ENCODE assay signal across 24 mouse cellular contexts in the genomic region with DNA sequence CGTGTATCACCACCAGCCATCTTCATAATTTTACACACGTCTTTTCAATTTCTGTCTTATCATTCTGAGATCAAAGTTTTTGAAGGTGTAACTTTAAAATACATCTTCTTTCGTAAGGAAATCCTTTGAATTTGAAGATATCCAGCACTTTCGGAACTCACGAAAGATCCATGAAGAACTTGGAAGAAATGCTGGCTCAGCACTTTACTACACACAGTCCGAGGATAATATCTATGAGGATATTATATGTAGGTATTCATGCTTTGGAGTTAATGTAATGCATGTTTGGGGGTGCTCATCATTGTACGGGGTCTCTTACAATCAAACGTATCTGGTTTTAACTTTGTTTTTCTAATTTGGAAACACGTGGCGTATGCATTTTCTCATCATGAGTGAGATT. TPM values are rescaled to one million over a fixed set of nuclear protein-coding genes. Genes with fewer than 3 reads are reported as not detected.
"Had no signal": no experiment of that assay in that cellular context is flagged by ENCODE, and none has a peak within 500 bp of the region (broad histone marks: within the 10 kb centered on the region; RNA-seq: fewer than 3 reads in every experiment).

No protein-coding gene starts in this region.

- DNase-seq: kidney, adult 18-20 months; kidney, adult 9 months; kidney, postnatal 14 days; kidney, postnatal 4 days; left cerebral cortex, postnatal 4 days; lung, adult 2 months; lung, postnatal 14 days; lung, postnatal 4 days; midbrain, embryonic 14.5 days; retina, postnatal 1 day; right cerebral cortex, postnatal 25 days; thymus, adult 18-20 months; thymus, postnatal 36 days had no signal

- H3K9me3 ChIP-seq: limb, embryonic 12.5 days; limb, embryonic 15.5 days; neural tube, embryonic 12.5 days; neural tube, embryonic 15.5 days had no signal

- H3K4me3 ChIP-seq: limb, embryonic 12.5 days; limb, embryonic 15.5 days; neural tube, embryonic 12.5 days; neural tube, embryonic 15.5 days had no signal

- H3K27ac ChIP-seq: limb, embryonic 12.5 days; limb, embryonic 15.5 days; neural tube, embryonic 12.5 days; neural tube, embryonic 15.5 days had no signal

- H3K9ac ChIP-seq: limb, embryonic 12.5 days; limb, embryonic 15.5 days; neural tube, embryonic 12.5 days; neural tube, embryonic 15.5 days had no signal

- H3K27me3 ChIP-seq: limb, embryonic 12.5 days; limb, embryonic 15.5 days had no signal

- H3K4me2 ChIP-seq: limb, embryonic 12.5 days; limb, embryonic 15.5 days; midbrain, embryonic 11.5 days; neural tube, embryonic 12.5 days; neural tube, embryonic 15.5 days had no signal

- H3K36me3 ChIP-seq: limb, embryonic 12.5 days; neural tube, embryonic 12.5 days; neural tube, embryonic 15.5 days had no signal

RNA-seq across cellular contexts. Expression of gene Ampd1, which starts 59.3 kb away (rescaled TPM):
- total RNA-seq: layer of hippocampus, adult 18-20 months; layer of hippocampus, postnatal 14 days; left cerebral cortex, postnatal 14 days; left cerebral cortex, postnatal 4 days; megakaryocyte progenitor cell, adult 5-6 weeks; megakaryocyte-erythroid progenitor cell, adult 5-6 weeks; midbrain, postnatal 0 days had no signal
- polyA plus RNA-seq: midbrain, embryonic 14.5 days; midbrain, postnatal 0 days had no signal
